Mouse (Mus musculus) left cerebral cortex, postnatal 4 days (tissue): ENCODE measurements around the gene Hoxc9. TPM values are rescaled to one million over a fixed set of nuclear protein-coding genes. Genes with fewer than 3 reads are reported as not detected.

Experiments used
- DNase-seq: peaks from one replicate; pipeline ENCODE4 v3.0.0-alpha.2; 2022
- intact Hi-C: fragments of 180-260 bp; cut with DNase I; formaldehyde crosslinking; loops from one replicate; pipeline ENCODE4 v1.15.1; 2025
- total RNA-seq, 2 experiments: library from RNA; stranded (reverse); gene quantifications; 2 replicates each; pipeline ENCODE4 v1.2.3; 2021

Hoxc9 gene
- not detected for total RNA-seq

DNA sequence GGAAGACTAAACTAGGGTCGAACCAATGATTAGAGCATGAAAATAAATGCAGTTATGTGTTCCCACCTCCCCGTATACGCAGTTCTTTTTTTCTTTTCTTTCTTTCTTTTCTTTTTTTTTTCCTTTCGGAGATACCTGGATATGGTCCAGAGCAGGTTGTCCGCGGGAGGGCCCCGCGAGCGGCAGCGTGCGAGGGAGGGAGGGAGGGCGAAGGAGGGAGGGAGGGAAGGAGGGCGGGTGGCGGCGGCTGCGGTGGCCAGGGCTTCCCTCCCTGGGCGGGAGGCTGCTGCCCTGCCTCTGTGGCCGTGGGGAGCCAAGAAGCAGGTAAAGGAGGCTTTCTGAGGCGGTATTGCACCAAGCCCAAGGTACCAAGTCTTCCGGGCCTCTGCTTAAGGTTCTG lies at the start of gene Hoxc9:
TSS of gene Hoxc9 (plus strand) at position 269 of the 400 bp plus-strand sequence.
- DNase-seq = no peak
- intact Hi-C loops = no loop called here

GRCm38 (mm10) chr15:102927032-102927645 lies 49.1 kb upstream of the Hoxc9 start:
- intact Hi-C loops = no loop called here
- DNase-seq = no peak

DNA sequence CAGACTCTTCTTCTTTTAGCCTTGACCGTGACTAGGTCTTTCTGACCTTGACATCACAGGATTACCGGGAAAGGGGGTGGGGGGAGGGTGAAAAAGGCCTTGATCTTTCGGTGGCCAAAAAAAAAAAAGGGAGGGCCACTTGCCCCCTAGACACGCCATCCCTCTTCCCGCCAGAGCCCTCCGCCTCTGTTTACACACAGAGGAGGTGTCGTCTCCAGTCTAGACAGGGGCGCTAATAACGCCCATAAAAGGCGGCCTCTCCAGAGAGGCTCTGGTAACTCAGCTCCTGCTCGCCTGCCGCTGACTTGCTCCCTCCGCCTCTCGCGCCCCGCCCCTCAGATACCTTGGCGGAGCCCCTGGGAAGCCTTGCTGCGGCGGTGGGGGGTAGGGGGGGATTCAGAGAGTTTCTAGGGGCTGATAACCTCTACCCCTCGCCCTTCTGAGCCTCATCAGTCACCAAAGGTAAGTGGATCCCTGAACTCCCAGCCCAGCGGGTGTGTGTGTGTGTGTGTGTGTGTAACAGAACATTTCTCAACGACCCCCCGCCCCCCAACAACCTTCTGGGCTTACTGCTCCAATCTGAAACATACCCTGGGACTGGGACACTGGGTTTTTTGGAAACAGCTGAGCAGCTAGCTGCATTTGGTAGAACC lies 44.4 kb upstream of the Hoxc9 start:
- intact Hi-C loops = no loop called here
- DNase-seq = no peak

DNA sequence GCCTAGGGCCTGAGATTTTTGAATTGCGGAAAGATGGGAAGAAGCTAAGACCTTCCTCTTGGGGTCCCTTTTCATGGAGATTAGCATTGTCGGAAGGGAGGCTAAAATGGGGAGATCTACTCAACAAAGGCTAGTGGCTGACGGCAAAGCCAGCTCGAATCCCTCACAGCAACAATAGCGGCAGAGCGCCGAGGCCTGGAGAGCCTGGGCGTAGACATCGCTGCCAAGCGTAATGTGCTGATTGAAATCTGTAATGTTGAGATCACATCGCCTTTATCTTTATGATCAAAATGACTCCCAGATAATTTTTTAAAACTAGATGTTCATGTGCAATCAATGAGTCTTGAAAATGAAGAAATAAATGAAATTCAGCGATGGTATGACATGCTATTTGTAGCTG lies 41.8 kb upstream of the Hoxc9 start:
- no peak for DNase-seq

DNA sequence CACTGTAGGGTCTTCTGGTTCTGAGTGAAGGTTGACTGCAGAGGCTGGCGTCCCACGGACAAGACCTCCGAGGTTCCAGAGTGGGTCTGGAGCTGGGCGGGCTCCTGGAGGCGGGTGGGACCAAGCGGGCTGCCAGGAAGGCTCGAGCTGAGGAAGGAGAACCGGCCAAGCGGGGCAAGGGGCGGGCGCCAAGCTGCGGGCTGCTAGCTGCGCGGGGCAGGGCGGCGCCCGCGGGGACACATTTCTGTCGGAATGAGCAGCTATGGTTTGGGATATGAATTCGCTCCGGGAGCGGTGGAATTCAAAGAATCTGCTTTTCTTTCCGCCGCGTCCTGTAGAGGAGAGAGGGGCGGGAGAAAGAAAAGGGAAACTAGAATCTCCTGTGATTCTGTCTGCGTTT lies 41.3 kb upstream of the Hoxc9 start:
- DNase-seq = no peak
- intact Hi-C loops = no loop called here

More for the DNA sequence above, 41.8 kb upstream of the Hoxc9 start:
- intact Hi-C loops = no loop called here

DNA sequence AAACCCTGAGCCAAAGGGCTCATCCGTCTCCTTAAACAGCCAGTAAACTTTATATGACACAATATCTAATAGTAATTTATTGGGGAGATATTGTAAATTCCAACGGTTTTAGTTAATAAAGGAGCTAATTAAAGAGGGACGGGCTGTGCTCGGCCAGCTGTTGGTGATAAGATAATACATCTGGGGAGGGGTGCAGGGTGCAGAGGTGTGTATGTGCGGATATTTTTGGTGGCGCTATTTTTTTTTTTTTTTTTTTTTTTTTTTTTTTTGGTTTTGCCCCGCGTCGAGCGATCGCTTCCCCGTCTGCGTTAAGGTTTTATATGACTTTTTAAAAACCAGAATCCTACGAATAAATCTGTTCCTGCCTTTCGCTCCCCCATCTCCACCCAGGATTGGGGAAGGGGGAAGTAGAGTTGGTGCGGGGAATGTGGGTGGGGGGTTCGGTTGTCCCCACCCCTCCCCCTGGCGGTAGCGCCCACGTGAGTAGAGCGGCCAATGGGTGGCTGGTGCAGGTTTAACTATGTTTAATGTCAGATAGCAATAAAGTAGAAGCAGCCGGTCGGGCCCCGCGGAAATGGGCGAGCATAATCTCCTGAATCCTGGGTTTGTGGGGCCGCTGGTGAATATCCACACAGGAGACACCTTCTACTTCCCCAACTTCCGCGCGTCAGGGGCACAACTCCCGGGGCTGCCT lies 39.8 kb upstream of the Hoxc9 start, which contains the start of gene Hoxc12:
TSS of gene Hoxc12 (plus strand) at position 479 of the 694 bp plus-strand sequence.
- intact Hi-C loops = no loop called here
- DNase-seq = no peak

- intact Hi-C loops = no loop called here
- no peak for DNase-seq
Measured at GRCm38 (mm10) chr15:102937036-102937666, 39.1 kb upstream of the Hoxc9 start.

GRCm38 (mm10) chr15:102939256-102940155 lies 36.7 kb upstream of the Hoxc9 start:
- DNase-seq = no peak
- intact Hi-C loops = no loop called here

- intact Hi-C loops = no loop called here
Measured at GRCm38 (mm10) chr15:102942739-102943467, 33.3 kb upstream of the Hoxc9 start.

GRCm38 (mm10) chr15:102943468-102943813 lies 32.8 kb upstream of the Hoxc9 start:
- intact Hi-C loops = no loop called here
- no peak for DNase-seq

More at GRCm38 (mm10) chr15:102942739-102943467, 33.3 kb upstream of the Hoxc9 start:
- no peak for DNase-seq

GRCm38 (mm10) chr15:102945185-102946077 lies 30.8 kb upstream of the Hoxc9 start:
- intact Hi-C loops = no loop called here
- no peak for DNase-seq

DNA sequence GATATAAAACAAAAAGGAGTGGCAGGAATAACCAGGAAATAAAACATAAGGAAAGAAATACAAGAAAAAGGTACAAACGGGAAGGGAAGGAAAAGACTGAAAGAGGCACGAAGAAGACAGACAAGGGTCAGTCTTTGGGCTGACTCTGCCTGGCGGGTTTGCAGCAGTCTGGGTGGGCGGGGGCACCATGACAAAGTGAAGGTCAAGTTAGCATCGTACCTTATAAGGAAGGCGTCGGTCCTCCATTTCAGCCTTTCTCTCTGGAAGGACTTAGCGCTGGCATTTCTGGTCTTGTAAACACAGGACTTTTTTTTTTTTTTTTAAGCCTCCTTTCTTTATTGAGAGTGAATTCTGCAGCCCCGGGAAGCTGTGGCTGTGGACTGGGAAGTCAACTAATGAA lies 29.0 kb upstream of the Hoxc9 start:
- DNase-seq = no peak
- intact Hi-C loops = no loop called here

GRCm38 (mm10) chr15:102948842-102949241 lies 27.4 kb upstream of the Hoxc9 start:
- DNase-seq = no peak
- intact Hi-C loops = no loop called here

GRCm38 (mm10) chr15:102949696-102950095 lies 26.5 kb upstream of the Hoxc9 start:
- intact Hi-C loops = no loop called here
- no peak for DNase-seq

- intact Hi-C loops = no loop called here
- no peak for DNase-seq
Measured at GRCm38 (mm10) chr15:102950877-102951276, 25.4 kb upstream of the Hoxc9 start.

- intact Hi-C loops = no loop called here
- DNase-seq = no peak
Measured at GRCm38 (mm10) chr15:102953561-102953960, 22.7 kb upstream of the Hoxc9 start.

- intact Hi-C loops = no loop called here
- DNase-seq = no peak
Measured at GRCm38 (mm10) chr15:102954192-102955006, 21.8 kb upstream of the Hoxc9 start, which contains the start of gene Hoxc11. Gene Hoxc11, plus strand, starts transcription at chr15:102954427.

DNA sequence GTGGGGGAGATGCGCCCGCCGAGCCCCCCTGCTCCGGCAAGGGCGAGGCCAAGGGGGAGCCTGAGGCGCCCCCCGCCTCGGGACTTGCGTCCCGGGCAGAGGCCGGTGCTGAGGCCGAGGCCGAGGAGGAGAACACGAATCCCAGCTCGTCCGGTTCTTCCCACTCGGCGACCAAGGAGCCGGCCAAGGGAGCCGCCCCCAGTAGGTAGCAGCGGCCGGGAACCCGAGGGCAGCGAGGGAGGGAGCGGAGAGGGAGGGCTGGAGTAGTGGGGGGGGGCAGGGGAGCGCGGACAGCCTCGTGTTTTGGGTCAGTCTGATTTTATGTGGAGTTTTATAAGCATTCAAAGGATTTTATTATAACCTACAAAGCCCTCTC lies 21.2 kb upstream of the Hoxc9 start:
- intact Hi-C loops = no loop called here
- DNase-seq = no peak
